Mouse (Mus musculus): Measurements from ENCODE around the gene Hist2h2ac. TPM values are rescaled to one million over a fixed set of nuclear protein-coding genes. Genes with fewer than 3 reads are reported as not detected.
"Not testable (repeated sequence)": the region's sequence is repeated elsewhere in the genome, so short reads cannot be mapped to it uniquely, and the experiment has no call there.

Hist2h2ac gene
- total RNA-seq, 2 experiments from 2014 or later, result 20.0 to 22.5 TPM

GRCm38 (mm10) chr3:96226695-96227648, 6.3 kb upstream of the Hist2h2ac start:
- DNase-seq, result no peak

DNA sequence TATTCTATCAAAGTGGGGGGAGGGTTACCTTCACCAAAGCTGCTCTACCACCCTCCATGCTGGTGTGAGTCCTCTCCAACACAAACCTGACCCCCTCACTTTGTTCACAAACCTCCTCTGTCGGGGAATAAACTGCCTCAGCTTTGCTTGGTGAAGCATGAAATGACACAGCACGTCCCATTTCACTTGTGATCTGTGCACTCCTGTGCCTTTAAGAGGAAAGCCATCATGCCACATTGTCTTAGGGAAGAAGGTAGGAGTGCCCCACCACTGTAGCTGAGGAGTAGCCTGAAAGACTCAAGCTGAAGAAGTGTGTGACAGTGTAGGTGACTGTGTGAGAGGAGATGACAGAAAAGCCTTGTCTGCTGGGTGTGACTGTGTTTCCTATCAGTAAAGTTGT, 4.7 kb upstream of the Hist2h2ac start:
- DNase-seq, result no peak

DNA sequence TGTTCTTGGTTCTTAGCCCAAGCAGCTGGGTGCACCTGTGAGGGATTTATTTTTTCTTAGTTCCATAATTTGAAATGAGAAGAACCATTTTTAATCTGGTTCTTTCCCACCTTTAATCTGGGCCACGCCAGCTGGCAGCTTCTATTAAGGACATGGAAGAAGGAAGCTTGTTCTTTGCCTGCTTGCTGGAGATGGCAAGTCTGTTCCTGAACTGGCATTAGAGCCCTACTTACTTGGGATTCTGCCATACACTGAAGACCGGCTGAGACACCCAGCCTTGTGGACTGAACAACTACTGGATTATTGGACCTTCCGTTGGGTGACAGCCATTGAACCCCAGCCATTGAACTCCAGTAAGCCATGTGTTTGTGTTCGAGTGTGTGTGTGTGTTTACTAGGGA, 2.1 kb upstream of the Hist2h2ac start:
- no peak for DNase-seq

GRCm38 (mm10) chr3:96221640-96222038, 959 bp upstream of the Hist2h2ac start:
- DNase-seq, result no peak

- DNase-seq, result not testable (repeated sequence)
Observed at GRCm38 (mm10) chr3:96220131-96220764, 432 bp downstream of the Hist2h2ac start.

DNA sequence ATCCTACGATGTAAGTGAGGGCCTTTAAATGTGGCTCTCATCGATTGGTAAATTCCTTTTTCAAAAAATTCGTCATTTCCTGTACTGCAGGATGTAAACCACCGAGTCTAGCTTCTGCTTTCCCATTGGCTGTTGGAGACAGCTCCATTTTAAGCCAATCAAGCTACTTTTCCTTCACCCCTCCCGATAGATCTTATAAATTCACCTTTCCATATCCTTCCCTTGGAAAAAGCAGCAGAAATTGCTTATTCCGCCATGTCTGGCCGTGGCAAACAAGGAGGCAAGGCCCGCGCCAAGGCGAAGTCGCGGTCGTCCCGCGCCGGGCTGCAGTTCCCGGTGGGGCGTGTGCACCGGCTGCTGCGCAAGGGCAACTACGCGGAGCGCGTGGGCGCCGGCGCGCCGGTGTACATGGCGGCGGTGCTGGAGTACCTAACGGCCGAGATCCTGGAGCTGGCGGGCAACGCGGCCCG, 984 bp downstream of the Hist2h2ac start, which contains the start of the genes Bola1 and Hist2h2ab:
Bola1 (minus strand) TSS at position 49 of the 470 bp plus-strand sequence.
Hist2h2ab (plus strand) TSS at position 205 of the 470 bp plus-strand sequence.
- peak; percentile 79 to 83 for DNase-seq

DNA sequence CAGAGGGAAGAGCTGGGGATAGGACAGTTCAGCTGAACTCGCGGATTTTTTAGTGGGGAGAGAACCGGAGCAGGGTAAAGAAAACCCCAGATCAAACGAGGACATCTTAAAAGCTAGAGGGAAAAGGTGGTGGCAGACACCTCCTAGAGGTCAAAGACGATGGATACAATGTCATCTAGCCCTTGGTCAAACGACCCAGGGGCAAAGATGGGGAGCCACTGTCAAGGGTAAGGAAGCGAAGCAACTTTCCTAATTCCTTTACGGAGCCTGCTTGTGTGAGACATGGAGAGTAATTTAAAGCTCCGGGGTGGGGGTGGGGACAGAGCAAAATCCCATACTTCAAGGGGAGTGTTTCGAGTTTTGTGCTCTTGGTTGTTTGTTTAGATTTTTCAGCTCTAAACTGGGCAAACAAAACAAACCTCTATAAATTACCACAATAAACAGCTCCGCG, 1.5 kb downstream of the Hist2h2ac start:
- peak in 1 of 2 experiments; percentile 37 for DNase-seq

- DNase-seq, result no peak
Observed at GRCm38 (mm10) chr3:96209242-96209641, 11.4 kb downstream of the Hist2h2ac start.

- no peak for DNase-seq
Observed at GRCm38 (mm10) chr3:96207819-96208218, 12.9 kb downstream of the Hist2h2ac start.

- no peak for DNase-seq
Observed at GRCm38 (mm10) chr3:96199731-96200130, 20.9 kb downstream of the Hist2h2ac start.

DNA sequence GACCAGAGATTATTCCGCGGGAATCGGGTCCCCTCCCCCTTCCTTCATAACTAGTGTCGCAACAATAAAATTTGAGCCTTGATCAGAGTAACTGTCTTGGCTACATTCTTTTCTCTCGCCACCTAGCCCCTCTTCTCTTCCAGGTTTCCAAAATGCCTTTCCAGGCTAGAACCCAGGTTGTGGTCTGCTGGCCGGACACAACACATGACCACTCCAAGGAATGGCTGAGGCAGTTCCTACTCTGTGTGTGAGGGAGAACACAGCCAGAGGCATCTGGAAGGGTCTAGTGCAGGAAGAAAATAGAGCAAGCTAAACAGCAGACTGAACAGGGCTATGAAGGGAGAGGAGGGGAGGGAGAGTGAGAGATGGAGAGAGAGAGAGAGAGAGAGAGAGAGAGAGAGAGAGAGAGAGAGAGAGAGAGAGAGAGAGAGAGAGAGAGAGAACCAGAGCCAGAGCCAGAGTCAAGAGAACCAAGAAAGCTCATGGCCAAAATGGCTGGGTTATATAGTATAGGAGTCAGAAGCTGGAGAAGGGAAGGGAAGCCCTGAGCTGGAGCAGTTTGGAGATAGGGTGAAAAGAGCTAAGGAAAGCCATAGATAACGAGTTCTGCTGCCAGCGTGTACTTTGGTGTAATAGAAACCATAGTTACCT, 22.0 kb downstream of the Hist2h2ac start:
- not testable (repeated sequence) for DNase-seq

GRCm38 (mm10) chr3:96198181-96198580, 22.5 kb downstream of the Hist2h2ac start:
- no peak for DNase-seq

- peak; percentile 92 to 94 for DNase-seq
Observed at GRCm38 (mm10) chr3:96197129-96197749, 23.4 kb downstream of the Hist2h2ac start.

DNA sequence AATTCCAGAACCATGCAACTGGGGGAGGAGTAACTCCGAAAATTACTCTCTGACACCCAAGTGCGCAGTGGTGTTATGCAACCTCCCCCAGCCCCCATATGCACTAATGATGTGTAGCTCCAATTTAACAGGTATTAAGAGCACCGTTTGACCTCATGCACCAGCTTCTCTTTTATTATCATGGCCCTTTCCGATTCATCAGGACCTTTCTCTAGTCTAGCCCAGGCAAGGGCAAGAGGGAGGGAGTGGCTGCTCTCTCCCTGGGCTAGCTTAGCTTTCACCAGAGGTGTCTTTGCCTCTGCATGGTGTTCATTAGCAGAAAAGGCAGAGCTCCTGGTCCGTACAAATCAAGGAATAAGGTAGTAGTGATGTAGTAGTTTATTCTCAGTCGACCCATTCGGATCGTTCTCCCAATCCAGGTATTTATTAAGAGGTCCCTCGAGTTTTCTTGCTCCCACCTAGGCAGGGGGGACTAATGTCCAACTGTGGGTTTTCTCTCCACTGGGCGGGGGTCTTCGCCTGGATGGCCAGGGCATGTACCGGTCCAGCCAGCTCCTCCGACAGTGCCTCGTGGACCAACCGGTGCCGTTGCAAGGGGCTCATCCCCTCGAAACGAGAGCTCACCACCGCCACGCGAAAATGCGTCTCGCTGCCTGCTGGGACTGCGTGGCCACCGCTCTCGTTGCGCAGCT, 24.1 kb downstream of the Hist2h2ac start:
- DNase-seq, result no peak

GRCm38 (mm10) chr3:96195616-96196313, 24.9 kb downstream of the Hist2h2ac start:
- DNase-seq, result no peak

DNA sequence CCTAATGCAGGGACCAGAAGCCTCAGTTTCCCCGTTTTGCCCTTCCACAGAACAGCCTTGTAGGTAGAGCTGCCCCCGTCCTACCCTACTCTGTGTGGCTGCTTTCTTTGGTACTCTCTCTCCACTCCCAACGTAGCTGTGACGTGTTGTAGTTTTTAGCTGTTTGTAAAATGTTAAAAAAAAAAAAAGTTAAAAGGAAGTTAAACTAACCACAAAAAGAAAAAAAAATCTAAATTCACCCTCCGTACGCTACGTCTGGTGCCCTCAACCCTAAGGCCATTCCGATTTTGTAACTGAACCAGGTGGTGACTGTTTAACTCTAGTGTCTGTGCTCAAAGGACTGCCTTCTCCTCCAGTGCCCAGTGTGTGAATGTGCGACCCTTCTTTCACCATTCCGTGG, 25.7 kb downstream of the Hist2h2ac start:
- DNase-seq, result no peak

DNA sequence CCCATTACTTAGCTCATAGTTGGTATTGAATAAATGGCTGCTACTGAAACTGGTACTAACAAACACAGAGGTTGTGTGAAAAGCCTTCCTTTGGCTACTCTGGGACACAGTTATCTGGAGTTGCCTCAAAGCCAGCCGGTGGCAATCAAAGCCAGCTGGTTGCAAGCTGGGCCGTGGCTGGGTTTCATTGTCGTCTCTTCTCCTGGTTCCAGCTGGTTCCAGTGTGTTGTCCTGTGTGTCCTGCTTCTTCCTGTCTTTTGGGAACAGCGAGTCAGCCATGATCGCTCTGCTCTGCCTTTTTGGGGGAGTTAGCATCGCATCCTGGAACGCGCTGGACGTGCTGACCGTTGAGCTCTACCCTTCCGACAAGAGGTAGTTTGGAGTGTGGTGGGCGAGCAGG, 27.7 kb downstream of the Hist2h2ac start:
- no peak for DNase-seq

DNA sequence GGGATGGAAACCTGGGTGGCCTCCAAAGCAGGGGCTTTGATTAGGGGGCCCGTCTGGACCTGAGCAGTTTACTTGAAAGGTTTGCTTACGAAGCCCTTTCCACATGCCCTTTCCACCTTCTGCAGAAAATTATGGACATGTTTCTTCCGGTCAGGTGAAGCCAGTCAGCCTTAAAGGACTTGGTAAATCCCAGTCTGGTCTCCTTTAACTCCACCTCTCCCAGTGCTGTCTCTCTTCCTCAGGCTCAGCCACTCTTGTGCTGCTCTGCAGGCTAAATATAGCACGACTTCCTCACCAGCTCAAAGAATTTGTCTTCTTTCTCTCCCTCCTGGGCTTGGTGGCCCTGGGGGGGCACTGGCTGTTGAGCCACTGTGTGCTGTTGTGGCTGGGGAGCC, 38.3 kb downstream of the Hist2h2ac start:
- DNase-seq, result no peak

DNA sequence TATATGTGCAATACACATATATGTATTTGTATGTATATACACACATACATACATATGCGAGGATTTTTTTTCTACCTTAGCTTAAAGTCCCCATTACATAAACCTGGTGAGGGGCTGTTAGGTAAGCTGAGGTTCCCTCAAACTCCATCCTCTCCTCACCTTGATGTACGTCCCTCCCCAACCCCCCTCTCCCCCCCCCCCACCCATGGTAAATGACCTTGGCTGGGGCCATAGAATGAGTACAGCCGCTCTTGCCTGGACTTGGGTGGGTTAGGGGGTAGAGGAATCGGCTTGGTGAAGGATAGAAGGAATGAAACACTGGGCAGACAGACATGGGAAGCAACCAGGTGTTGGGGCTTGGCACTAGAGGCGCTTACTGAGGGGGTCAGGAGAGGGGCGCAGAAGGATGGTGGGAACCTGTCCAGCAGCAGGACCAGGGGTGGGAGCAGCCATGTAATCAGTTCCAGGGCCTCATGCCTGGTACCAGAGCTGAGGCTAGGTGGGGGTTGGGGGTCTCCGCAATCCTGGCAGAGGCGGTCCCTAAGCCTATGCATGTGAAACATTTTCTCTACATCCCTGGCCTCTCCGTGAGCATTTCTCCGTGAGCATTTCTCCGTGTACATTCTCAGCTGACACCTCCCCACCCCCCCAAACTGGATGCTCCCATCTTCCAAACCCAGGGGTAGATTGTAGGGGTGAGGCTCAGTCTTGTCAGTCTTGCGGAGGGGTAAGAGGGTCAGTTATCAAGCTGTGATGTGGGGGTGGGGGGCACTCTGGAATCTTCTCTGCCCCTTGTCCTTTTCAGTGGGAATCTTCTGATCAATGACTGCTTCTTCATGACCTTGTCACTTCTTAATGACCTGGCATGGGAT, 38.9 kb downstream of the Hist2h2ac start:
- no peak for DNase-seq

Data from layer of hippocampus, postnatal 36 days (tissue).